Mouse (Mus musculus): ENCODE measurements around the gene Pcsk6.
A peak's percentile ranks its signal among the peaks of the same experiment; 100 is the strongest.
"Not testable (repeated sequence)": the region's sequence is repeated elsewhere in the genome, so short reads cannot be mapped to it uniquely, and the experiment has no call there.

Pcsk6 gene

GRCm38 (mm10) chr7:66048446-66049230 lies 187.1 kb downstream of the Pcsk6 start:
- no peak for DNase-seq (ENCODE audit: low spot score in 2 of 2)

DNA sequence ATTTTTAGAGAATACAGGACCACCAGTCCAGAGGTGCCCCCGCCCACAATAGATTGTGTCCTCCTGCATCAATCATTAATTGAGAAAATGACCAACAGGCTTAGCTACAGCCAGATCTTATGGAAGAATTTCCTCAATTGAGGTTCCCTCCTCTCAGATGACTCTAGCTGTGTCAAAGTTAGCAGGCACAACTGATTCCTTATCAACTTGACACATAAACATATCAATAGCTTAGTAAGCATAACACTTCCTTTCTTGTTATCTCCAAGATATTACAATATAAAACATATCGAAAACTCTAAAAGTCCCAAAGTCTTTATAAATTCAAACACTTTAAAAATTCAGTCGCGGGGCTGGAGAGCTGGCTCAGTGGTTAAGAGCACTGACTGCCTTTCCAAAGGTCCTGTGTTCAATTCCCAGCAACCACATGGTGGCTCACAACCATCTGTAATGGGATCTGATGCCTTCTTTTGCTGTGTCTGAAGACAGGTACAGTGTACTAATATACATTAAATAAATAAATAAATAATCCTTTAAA lies 192.5 kb downstream of the Pcsk6 start:
- DNase-seq (ENCODE audit: low spot score in 2 of 2): no peak

DNA sequence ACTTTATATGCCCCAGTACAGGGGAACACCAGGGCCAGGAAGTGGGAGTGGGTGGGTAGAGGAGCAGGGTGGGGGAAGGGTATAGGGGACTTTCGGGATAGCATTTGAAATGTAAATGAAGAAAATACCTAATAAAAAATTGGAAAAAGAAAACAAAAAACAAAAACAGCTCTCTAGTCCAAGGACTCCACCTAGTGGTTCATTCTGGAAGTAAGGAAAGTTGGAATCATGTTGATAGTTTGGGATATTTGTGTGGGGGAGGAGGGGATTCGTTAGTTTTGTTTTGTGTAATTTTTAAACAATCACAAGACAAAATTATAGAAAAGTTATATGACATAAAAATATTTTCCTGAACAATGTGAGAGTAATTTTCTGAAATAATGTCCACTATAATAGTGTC lies 193.8 kb downstream of the Pcsk6 start:
- not testable (repeated sequence) for DNase-seq (ENCODE audit: low spot score in 2 of 2)

- no peak for DNase-seq (ENCODE audit: low spot score in 2 of 2)
Measured at GRCm38 (mm10) chr7:66058703-66059102, 197.2 kb downstream of the Pcsk6 start, which contains the start of gene Snrpa1. Snrpa1 (plus strand) TSS chr7:66059003.

- peak; percentile 84 to 87 for DNase-seq (ENCODE audit: low spot score in 2 of 2)
Measured at GRCm38 (mm10) chr7:66060066-66060956, 198.8 kb downstream of the Pcsk6 start.

DNA sequence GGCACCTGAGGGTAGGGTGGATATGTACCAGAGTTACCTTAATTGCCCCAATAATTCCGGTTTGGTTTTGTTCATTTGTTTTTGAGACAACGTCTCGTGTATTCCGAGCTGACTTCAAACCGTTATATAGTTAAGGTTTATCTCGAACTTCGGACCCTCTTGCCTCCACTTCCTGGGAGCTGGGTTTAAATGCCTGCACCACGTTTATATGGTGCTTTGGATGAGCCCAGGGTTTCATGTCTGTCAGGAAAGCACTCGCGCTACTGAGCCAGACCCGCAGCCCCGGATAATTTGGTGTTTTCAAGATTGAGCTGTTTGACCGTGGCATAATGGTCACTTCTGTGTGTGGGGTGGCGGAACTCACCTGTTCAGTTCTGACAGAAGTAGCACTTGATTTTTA lies 199.5 kb downstream of the Pcsk6 start:
- no peak for DNase-seq (ENCODE audit: low spot score in 2 of 2)

- DNase-seq (ENCODE audit: low spot score in 2 of 2): no peak
Measured at GRCm38 (mm10) chr7:66076411-66076810, 214.9 kb downstream of the Pcsk6 start.

DNA sequence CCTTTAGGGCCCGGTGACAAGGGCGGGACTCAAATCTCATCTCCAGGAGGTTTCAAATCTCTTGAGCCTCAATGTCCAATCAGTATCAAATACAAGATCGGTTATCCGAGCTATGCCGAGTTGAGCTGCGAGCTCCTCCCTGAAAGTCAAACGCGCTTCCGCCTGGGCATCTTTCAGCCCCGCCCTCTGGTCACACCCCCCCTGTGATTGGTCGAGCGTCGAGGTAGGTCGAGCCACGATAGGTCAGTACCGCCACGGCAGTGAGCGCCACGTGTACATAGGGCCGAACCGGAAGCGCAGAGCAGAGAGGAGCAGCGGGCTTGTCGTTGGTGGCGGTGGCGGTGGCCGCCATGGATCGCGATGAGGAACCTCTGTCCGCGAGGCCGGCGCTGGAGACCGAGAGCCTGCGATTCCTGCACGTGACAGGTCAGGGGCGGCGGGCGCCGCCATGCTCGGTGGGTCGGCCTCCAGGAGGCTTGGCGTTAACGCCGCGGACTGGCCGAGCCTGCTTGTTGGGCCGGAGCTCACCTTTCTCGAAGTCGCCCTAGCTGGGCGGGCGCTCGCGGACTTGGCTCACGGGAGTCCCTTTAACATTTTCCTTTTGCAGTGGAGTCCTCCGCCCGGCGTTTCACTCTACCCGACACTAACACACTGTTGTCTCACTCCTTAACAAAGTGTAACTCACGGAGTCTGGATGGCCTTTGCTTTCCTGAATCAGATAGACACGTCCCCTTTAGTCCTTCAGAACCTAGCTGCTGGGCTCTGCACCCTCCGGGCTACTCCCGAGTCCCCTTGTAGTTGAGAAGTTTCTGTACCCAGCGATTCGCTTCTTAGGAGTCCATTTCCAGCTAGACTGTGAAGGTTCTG lies 218.1 kb downstream of the Pcsk6 start, which contains the start of gene Selenos:
Gene Selenos, plus strand, starts transcription at position 286 of the 867 bp plus-strand sequence.
- peak; percentile 95 to 97 for DNase-seq (ENCODE audit: low spot score in 2 of 2)

- no peak for DNase-seq (ENCODE audit: low spot score in 2 of 2)
Measured at GRCm38 (mm10) chr7:66080231-66080613, 218.7 kb downstream of the Pcsk6 start.

GRCm38 (mm10) chr7:66083757-66084156 lies 222.2 kb downstream of the Pcsk6 start:
- DNase-seq (ENCODE audit: low spot score in 2 of 2): no peak

- DNase-seq (ENCODE audit: low spot score in 2 of 2): peak in 1 of 2 experiments; percentile 7
Measured at GRCm38 (mm10) chr7:66084546-66084945, 223.0 kb downstream of the Pcsk6 start.

- DNase-seq (ENCODE audit: low spot score in 2 of 2): no peak
Measured at GRCm38 (mm10) chr7:66087652-66088051, 226.1 kb downstream of the Pcsk6 start.

DNA sequence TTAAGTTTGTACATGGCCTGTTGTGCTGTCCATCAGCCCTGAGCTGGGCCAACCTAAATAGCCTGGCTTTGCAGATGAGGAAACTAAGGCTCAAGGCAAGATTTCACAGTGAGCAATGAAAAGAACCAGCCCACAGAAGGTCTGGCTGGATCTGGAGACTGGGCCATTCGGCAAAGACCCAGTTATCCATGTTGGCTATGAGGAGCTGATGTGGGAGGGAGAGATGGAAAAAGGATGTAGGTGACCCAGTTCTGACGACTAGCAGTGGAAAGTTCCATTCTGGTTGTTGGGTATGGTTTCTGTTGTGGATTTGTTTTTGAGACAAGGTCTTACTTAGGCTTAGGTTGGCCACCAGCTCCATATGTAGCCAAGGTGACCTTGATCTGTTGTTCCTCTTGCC lies 226.5 kb downstream of the Pcsk6 start:
- no peak for DNase-seq (ENCODE audit: low spot score in 2 of 2)

DNA sequence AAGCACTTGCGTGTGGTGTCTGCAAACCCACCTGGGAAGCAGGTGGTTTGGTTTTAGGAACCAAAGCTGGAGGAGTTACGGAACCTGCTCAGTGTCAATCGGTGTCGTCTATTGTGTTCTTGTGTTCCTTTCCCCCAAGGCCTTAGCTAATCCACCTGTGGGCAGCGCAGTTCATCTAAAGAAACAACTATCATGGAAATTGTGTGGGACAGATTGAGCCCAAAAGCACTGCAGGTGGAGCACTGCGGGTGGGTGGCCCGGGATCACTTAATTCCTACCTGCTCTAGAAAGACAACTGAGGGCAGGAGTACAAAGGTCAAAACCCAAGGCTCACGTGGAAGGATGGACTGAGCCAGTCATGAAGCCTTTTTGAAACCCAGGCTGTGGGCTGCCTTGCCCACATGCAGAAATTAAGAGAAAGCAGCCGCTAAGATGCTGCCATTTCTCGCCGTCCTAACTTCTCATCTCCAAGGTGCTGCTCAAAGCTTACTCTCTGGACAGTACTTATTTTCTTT lies 229.2 kb downstream of the Pcsk6 start:
- DNase-seq (ENCODE audit: low spot score in 2 of 2): no peak

- no peak for DNase-seq (ENCODE audit: low spot score in 2 of 2)
Measured at GRCm38 (mm10) chr7:66091553-66091952, 230.0 kb downstream of the Pcsk6 start.

GRCm38 (mm10) chr7:66092656-66093055 lies 231.1 kb downstream of the Pcsk6 start:
- no peak for DNase-seq (ENCODE audit: low spot score in 2 of 2)

DNA sequence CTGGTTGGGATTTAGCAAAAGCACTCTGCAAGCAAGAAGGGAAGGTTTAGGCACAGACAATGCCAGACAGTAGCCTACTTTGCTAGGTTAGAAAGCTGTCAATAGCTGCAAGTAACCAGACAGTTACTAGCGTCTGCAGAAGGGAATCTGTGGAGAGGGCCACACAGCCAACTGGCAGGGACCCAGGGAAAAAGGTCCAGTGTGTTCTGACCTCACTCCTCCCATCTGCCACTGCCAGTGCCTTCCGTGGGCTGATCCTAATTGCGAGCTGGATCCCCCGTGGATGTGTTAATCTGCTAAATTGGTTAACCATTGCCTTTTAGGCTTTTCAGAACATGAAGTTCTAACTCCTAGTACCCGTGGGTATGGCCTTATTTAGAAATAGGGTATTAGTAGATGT lies 232.6 kb downstream of the Pcsk6 start:
- no peak for DNase-seq (ENCODE audit: low spot score in 2 of 2)

DNA sequence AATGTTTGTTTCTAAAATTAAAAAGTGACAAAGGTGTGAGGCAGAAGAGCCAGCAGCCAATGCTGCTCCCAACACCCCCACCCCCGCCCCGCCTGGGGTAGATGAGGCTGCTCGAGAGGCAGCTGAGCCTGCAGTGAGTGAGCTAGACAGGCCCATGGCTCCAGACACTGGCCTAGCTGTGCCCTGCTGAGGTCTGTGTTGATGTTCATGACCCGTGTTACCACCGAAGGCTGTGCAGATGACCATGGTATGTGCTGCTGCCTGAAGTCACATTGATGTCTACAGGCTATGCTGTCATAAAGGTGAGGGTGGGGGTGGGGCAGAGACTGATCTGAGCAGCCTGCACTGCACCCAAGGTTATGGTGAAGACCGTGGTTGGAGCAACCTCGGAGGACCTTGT lies 237.3 kb downstream of the Pcsk6 start:
- DNase-seq (ENCODE audit: low spot score in 2 of 2): no peak
